Mouse (Mus musculus) left cerebral cortex, postnatal 4 days (tissue): ENCODE data around the gene BC030867. TPM values are rescaled to one million over a fixed set of nuclear protein-coding genes. Genes with fewer than 3 reads are reported as not detected.

ENCODE experiments used
- DNase-seq: peaks from one replicate; pipeline ENCODE4 v3.0.0-alpha.2; 2022
- intact Hi-C: fragments of 180-260 bp; cut with DNase I; formaldehyde crosslinking; loops from one replicate; pipeline ENCODE4 v1.15.1; 2025
- microRNA-seq: library from miRNA; unstranded; fragments of <30 nt; microRNA quantifications from one replicate; pipeline ENCODE4 v1.2.0, GENCODE M21; 2022
- total RNA-seq, 2 experiments: library from RNA; stranded (reverse); gene quantifications; 2 replicates each; pipeline ENCODE4 v1.2.3; 2021

Gene BC030867
- total RNA-seq, 2 experiments from 2014 or later: 1.4 to 1.6 TPM

DNA sequence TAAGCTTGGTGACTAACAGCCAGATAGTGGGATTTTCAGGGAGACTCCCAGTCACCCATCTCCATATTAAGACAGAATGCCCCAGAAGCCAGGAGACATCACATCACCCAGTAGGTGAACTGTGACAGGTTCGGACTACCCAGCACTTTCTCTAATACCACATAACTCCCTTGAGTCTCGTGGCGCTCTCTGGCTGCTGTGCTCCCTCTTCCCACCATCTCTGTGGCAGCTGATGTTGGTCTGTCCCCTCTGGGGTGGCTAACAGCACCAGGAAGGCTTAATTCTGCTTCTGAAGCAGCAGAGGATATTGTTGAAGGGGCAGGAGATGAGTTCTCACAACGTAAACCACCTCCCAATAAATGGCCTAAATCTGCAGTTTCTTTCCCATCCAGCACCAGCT lies 63.3 kb downstream of the BC030867 start:
- intact Hi-C loops: no loop called here
- no peak for DNase-seq

DNA sequence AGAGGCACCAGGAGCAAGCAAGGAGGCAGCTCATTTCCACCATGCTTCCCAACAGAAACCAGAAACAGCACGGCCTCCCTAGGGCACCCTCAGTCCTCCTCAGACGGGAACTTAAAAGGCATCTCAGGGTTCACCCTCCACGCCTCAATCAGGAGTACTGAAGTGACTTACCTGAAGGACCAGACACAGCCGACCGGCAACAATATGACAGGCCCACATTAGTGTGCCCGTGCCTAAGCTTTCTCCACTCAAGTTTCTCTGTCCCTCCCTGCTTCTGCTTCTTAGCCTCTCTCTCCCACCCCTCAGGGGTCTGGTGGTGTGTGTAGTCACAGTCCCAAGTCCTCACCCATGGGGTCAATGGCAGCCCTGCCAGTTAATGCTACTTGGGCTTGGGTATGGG lies 63.9 kb downstream of the BC030867 start:
- no peak for DNase-seq
- intact Hi-C loops: no loop called here

DNA sequence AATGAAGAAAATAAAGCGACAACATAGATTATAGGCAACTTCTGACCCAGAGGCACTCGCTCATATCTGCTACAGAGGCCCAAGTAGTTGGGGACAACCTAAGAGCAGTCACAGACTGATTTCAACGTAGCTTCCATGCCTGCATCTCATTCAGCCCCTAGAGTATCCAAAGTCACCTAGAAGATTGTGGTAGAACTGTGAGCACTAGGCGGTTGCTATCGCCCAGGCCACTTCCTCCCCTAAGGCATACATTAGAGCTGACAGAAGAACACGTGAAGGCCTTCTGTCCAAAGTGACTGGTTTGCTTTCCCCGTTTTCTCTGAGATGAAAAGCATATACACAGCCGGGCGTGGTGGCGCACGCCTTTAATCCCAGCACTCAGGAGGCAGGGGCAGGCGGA lies 65.6 kb downstream of the BC030867 start:
- intact Hi-C loops: no loop called here
- DNase-seq: no peak

Small RNA genes lying within 50 kb of the gene (microRNA-seq; reads per million reads assigned to microRNA genes)
- 2.7 reads per million for gene Mir8101

Other genes starting within 250 kb of the BC030867 start
- gene Mpp3, start 220.4 kb upstream of the BC030867 start, total RNA-seq: 10 to 100 TPM; 53.1 to 56.3 TPM
- not detected for gene Cd300lg, start 207.4 kb upstream of the BC030867 start, total RNA-seq
- gene Mpp2, start 160.4 kb upstream of the BC030867 start, total RNA-seq: 10 to 100 TPM; 39.1 to 45.0 TPM
- gene Ppy, start 147.6 kb upstream of the BC030867 start, total RNA-seq: not detected
- not detected for gene Pyy, start 141.1 kb upstream of the BC030867 start, total RNA-seq
- gene Nags, start 103.4 kb upstream of the BC030867 start, total RNA-seq: under 1 TPM in 1 of 2 experiments, not detected in 1; 0.16 TPM
- 10 to 100 TPM; 23.8 to 26.4 TPM for gene Tmem101, start 92.5 kb upstream of the BC030867 start, total RNA-seq
- 10 to 100 TPM; 84.5 to 86.0 TPM for gene Lsm12, start 63.6 kb upstream of the BC030867 start, total RNA-seq
- gene G6pc3, start 59.3 kb upstream of the BC030867 start, total RNA-seq: 10 to 100 TPM; 34.6 to 35.4 TPM
- gene Hdac5, start 18.7 kb upstream of the BC030867 start, total RNA-seq: 100 to 1,000 TPM; 205 to 213 TPM
- under 1 TPM; 0.91 to 0.98 TPM for gene Asb16, start 19.9 kb downstream of the BC030867 start, total RNA-seq
- 10 to 100 TPM; 53.6 to 56.1 TPM for gene Tmub2, start 36.0 kb downstream of the BC030867 start, total RNA-seq
- 100 to 1,000 TPM; 183 to 189 TPM for gene Atxn7l3, start 47.7 kb downstream of the BC030867 start, total RNA-seq
- gene Ubtf, start 70.9 kb downstream of the BC030867 start, total RNA-seq: 100 to 1,000 TPM; 113 to 115 TPM
- 1 to 10 TPM in 1 of 2 experiments, under 1 TPM in 1; 0.87 to 1.9 TPM for gene Slc4a1, start 117.3 kb downstream of the BC030867 start, total RNA-seq
- 100 to 1,000 TPM; 261 to 262 TPM for gene Rundc3a, start 144.5 kb downstream of the BC030867 start, total RNA-seq
- 10 to 100 TPM; 57.2 to 58.8 TPM for gene Slc25a39, start 159.1 kb downstream of the BC030867 start, total RNA-seq
- gene Grn, start 181.4 kb downstream of the BC030867 start, total RNA-seq: 10 to 100 TPM; 54.0 to 58.5 TPM
- gene Fam171a2, start 198.8 kb downstream of the BC030867 start, total RNA-seq: 100 to 1,000 TPM; 237 to 243 TPM
- 1 to 10 TPM; 3.6 to 4.0 TPM for gene Itga2b, start 221.2 kb downstream of the BC030867 start, total RNA-seq